Mouse (Mus musculus) forebrain, postnatal 0 days (tissue): ENCODE data around the gene Cbx2. TPM values are rescaled to one million over a fixed set of nuclear protein-coding genes. Genes with fewer than 3 reads are reported as not detected.

Source experiments
- ATAC-seq: fragments of 200-750 bp; cut with Nextera tagmentation; 2 replicates; pipeline ENCODE4 v1.8.0; 2017; ENCODE audit warnings: mild to moderate bottlenecking, moderate library complexity
- DNase-seq: peaks from one replicate; pipeline ENCODE4 v3.0.0-alpha.2; 2015
- H3K27ac ChIP-seq: fragments of 300-500 bp; sonication (generic); 2 replicates; pipeline ENCODE4 v1.5.1; 2014; ENCODE audit warnings: low read depth, mild to moderate bottlenecking, antibody characterized with exemption, low read length, moderate library complexity, mixed read lengths
- H3K27me3 ChIP-seq: fragments of 300-500 bp; sonication (generic); 2 replicates; pipeline ENCODE4 v1.6.1; 2014; ENCODE audit warnings: mild to moderate bottlenecking, low read length, mixed read lengths; ENCODE audit not compliant: insufficient read depth
- H3K36me3 ChIP-seq: fragments of 300-500 bp; sonication (generic); 2 replicates; pipeline ENCODE4 v1.6.1; 2014; ENCODE audit warnings: mild to moderate bottlenecking, moderate library complexity; ENCODE audit not compliant: insufficient read depth
- H3K4me1 ChIP-seq: fragments of 300-500 bp; sonication (generic); 2 replicates; pipeline ENCODE4 v1.6.1; 2014; ENCODE audit warnings: antibody characterized with exemption; ENCODE audit not compliant: insufficient read depth
- H3K4me2 ChIP-seq: fragments of 300-500 bp; sonication (generic); 2 replicates; pipeline ENCODE4 v1.6.1; 2014; ENCODE audit warnings: low read depth, mild to moderate bottlenecking, moderate library complexity
- H3K4me3 ChIP-seq: fragments of 300-500 bp; sonication (generic); 2 replicates; pipeline ENCODE4 v1.5.1; 2014; ENCODE audit warnings: low read depth, low read length, mixed read lengths
- H3K9ac ChIP-seq: fragments of 300-500 bp; sonication (generic); 2 replicates; pipeline ENCODE4 v1.6.1; 2014; ENCODE audit warnings: mild to moderate bottlenecking
- H3K9me3 ChIP-seq: fragments of 300-500 bp; sonication (generic); 2 replicates; pipeline ENCODE4 v1.6.1; 2016; ENCODE audit warnings: low read length
- CTCF ChIP-seq: sonication (generic); IDR thresholded peaks from 2 replicates; pipeline ENCODE4 v1.5.1; 2016; ENCODE audit warnings: antibody characterized with exemption, control low read depth, low read depth
- WGBS: fragments of 180-500 bp; shearing (Covaris S2); extraction: QIAGEN DNeasy Blood & Tissue Kit; methylation state at CpG from one replicate; pipeline ENCODE4 v1.1.7; 2014; 5-methylcytosine and 5-hydroxymethylcytosine counted together
- polyA plus RNA-seq: library from polyadenylated mRNA; unstranded; fragments of >200 nt; fragmentation: Nextera tagmentation; extraction: Ambion mirVana; gene quantifications from 2 replicates; pipeline ENCODE4 v1.2.1, GENCODE M21; 2015
- total RNA-seq: library from RNA; depleted of rRNA; stranded (reverse); fragments of >200 nt; gene quantifications from 2 replicates; pipeline ENCODE4 v1.2.3, GENCODE M21; 2014

The Cbx2 gene
- total and polyA plus RNA-seq, 2 experiments from 2014 or later, result 6.4 to 15.2 TPM

DNA sequence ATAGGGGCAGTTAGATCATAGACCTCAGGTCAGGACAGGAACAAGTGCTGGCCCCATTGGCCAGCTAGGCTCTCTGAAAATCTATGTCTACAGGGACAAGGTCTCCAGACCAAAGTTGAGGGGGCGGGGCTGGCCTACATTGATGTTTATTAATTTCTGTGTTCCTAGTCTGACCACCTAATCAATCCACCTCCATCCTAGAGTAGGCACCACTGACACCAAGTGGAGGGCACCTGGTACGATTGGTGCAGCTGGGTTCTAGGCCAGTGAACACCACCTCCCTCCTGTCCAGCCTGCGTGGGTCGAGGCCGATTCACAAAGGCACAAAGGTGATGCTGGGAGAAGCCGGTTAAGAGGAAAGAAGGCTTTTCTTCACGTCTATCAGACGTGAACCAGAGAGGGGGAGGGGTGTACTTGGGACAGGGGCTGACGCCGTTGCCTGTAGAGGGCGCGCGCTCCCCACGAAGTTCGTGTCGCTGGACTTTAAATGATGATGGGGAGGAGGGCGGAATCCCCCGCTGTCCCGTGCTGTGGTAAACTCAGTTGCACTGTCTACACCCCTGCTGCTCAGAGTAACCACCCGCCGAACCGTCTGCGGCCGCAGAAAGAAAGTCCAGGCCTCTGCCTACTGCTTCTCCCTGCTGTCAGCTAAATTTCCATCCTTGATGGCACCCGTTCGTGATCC, 11.3 kb downstream of the Cbx2 start:
- Histone ChIP-seq H3K36me3 (peaks cover 22% of the 10 kb centered on the region), H3K4me3 (0 out of 2 replicates have a peak overlapping the region, but pooled peaks have one; percentile 9), H3K27ac (no peak overlapping the region), H3K4me1 (peaks cover 15% of the 10 kb centered on the region; the same call in 1 of the 2 replicates), H3K9me3 (no peaks in the 10 kb centered on the region), H3K27me3 (peaks cover 39% of the 10 kb centered on the region), H3K4me2 (peak overlapping the region; percentile 29), H3K9ac (no peak overlapping the region)
- peak; percentile 89 for TF ChIP-seq CTCF
- peak; percentile 70 for ATAC-seq
- 3% methylated on average over 26 of the region's 26 CpGs for WGBS
- peak; percentile 84 for DNase-seq

DNA sequence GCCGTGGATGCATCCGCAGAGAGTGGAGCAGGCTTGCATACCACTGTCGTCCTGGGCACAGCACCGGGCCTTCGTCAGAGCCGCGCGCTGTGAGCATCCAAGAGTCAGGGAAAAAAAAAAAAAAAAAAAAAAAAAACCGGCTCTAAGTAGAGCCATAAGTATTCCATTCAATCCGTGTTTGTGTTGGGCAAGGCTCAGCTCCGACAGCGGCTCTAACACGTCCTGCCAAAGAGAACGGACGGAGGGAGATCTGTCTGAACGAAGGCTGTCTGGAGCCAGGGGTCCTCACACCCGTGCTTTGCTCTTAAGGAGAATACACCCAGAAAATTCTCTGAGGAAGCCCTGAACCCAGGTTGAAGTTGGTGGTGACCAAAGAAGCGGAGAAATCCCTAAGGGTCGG, 11.9 kb downstream of the Cbx2 start:
- 16% methylated on average over 19 of the region's 19 CpGs for WGBS
- H3K9ac ChIP-seq, result no peak overlapping the region
- peaks cover 39% of the 10 kb centered on the region for H3K27me3 ChIP-seq
- peaks cover 18% of the 10 kb centered on the region for H3K36me3 ChIP-seq
- peaks cover 15% of the 10 kb centered on the region; the same call in 1 of the 2 replicates for H3K4me1 ChIP-seq
- H3K27ac ChIP-seq, result no peak overlapping the region
- H3K9me3 ChIP-seq, result no peaks in the 10 kb centered on the region
- H3K4me2 ChIP-seq, result peak overlapping the region; percentile 29
- ATAC-seq, result no peak
- H3K4me3 ChIP-seq, result 0 out of 2 replicates have a peak overlapping the region, but pooled peaks have one; percentile 9
- DNase-seq, result no peak
- TF ChIP-seq CTCF, result no peak

DNA sequence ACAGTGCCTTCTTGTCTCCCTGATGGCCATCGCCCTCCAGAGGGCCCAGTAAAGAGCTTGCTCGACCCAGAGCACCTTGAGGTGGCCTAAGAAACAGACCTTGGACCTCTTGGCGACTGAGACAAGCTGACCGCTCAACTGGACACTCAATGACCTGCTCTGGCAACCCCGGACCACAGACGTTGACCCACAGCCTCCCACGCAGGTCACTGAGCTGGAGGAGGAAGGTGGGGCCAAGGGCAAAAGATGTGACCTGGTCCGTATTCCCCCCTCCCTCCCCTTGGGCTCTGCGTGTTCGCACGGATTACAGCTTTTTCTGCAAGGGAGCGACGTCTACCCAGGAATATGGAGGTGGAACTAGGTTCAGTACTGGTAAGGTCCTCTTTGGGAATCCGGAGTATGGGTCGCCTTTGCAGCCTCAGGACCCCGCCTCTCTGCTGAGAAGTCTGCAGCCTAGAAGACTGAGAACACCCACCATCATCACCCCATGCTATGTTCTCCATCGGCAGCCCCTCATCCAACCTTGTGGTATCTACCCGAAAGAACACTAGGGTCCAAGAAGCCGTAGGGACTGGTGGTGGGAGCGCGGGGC, 12.4 kb downstream of the Cbx2 start:
- H3K4me1 ChIP-seq, result peaks cover 15% of the 10 kb centered on the region; the same call in 1 of the 2 replicates
- H3K4me2 ChIP-seq, result peak overlapping the region; percentile 37
- peak overlapping the region; percentile 7; the same call in 1 of the 2 replicates for H3K4me3 ChIP-seq
- H3K27me3 ChIP-seq, result peaks cover 39% of the 10 kb centered on the region
- whole genome bisulfite sequencing, result 7% methylated on average over 21 of the region's 21 CpGs
- no peaks in the 10 kb centered on the region for H3K9me3 ChIP-seq
- H3K36me3 ChIP-seq, result peaks cover 12% of the 10 kb centered on the region
- no peak for TF ChIP-seq CTCF
- DNase-seq, result no peak
- no peak for ATAC-seq
- no peak overlapping the region for H3K27ac ChIP-seq
- H3K9ac ChIP-seq, result no peak overlapping the region

DNA sequence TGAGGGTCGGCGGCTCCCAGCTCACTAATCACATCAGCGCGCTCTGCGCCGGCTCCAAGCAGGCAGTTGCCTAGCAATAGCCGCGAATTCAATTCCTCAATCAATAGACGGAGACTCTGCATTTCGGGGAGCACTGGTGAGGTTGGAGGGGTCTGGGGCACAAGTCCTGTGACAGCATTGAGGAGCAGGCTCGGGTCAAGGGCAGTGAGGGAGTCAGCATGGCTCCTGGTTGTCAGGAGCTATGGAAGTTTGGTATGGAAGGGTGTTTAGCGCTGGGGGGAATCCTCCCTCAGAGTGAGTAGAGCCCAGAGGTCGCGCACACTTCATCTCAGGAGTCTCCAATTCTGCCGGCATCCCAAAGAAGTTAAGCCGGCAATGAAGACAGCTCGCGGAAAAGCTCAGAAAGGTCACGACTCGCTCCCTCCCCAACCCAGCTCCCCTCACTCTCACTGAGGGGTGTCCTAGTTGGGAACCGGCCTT, 13.0 kb downstream of the Cbx2 start:
- Histone ChIP-seq H3K4me3 (peak overlapping the region; percentile 7; the same call in 1 of the 2 replicates), H3K9ac (no peak overlapping the region), H3K27ac (no peak overlapping the region), H3K4me2 (peak overlapping the region; percentile 37), H3K9me3 (no peaks in the 10 kb centered on the region), H3K27me3 (peaks cover 39% of the 10 kb centered on the region), H3K36me3 (peaks cover 7% of the 10 kb centered on the region), H3K4me1 (peaks cover 15% of the 10 kb centered on the region; the same call in 1 of the 2 replicates)
- 19% methylated on average over 21 of the region's 21 CpGs for WGBS
- DNase-seq, result no peak
- no peak for ATAC-seq
- TF ChIP-seq CTCF, result no peak

DNA sequence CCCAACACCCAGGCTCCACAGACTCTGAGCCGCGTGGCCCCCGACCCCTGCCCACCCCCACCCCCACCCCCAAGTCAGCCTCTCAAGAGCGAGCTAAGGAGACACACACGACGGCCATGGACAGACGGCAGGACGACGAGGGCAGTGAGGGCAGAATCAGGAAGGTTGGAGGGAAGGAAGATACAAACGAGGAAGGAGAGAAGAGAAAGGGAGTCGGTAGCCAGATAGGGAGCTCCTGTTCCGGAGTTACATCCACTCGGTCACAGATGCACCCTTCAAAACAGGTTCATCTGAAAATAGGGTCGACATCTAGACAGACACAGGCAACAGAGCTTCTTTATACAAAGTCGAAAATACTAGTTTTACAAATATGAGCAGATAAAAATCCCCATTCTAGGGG, 13.7 kb downstream of the Cbx2 start:
- Histone ChIP-seq H3K4me2 (peak overlapping the region; percentile 56; the same call in 1 of the 2 replicates), H3K9me3 (no peaks in the 10 kb centered on the region), H3K4me3 (0 out of 2 replicates have a peak overlapping the region, but pooled peaks have one; percentile 35), H3K27ac (no peak overlapping the region), H3K27me3 (peaks cover 40% of the 10 kb centered on the region), H3K4me1 (peaks cover 17% of the 10 kb centered on the region), H3K9ac (no peak overlapping the region), H3K36me3 (peaks cover 7% of the 10 kb centered on the region; the same call in 1 of the 2 replicates)
- 25% methylated on average over 15 of the region's 15 CpGs for WGBS
- TF ChIP-seq CTCF, result no peak
- ATAC-seq, result no peak
- no peak for DNase-seq

DNA sequence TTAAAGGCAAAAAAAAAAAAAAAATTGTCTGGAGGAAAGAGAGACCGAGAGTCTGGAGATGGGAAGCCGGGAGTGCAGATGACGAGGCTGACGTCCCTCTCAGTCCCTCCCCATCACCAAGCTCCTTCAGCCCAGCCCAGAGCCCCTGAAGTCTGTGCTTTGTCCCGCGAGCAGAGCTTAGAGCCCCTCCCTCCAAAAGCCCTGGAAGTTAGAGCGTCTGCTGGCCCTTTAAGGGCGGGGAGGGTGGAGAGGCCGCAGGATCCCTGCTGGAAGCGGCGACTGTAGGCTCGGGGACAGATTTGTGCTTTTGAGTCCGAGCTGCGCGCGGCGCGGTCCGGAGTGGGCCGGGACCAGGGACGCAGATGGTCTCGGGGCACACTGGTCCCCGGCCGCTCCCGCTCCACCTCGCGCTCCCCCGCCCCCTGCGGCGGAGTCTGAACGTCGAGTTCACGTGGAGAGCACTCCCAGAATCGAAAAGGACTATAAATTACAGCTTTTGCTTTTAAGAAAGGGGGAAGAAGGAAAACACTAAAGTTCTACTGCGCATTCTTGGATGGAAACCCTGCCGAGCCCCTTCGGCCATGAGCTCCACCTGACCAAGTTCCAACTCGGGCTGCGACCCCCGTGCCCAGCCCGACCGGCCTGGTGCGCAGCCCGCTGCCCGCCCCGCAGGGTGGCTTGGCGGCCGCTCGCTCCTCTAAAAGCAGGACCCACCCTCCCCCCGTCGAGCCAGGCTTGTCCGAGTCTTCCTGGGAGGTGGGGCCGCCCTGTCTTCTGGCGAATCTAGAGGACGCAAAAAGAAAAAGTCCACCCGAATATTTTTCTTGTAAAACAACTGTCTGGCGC, 14.4 kb downstream of the Cbx2 start:
- Histone ChIP-seq H3K4me3 (peak overlapping the region; percentile 35), H3K4me1 (peaks cover 21% of the 10 kb centered on the region), H3K36me3 (peaks cover 7% of the 10 kb centered on the region; the same call in 1 of the 2 replicates), H3K27ac (no peak overlapping the region), H3K9ac (peak overlapping the region; percentile 14; the same call in 1 of the 2 replicates), H3K9me3 (no peaks in the 10 kb centered on the region), H3K27me3 (peaks cover 47% of the 10 kb centered on the region), H3K4me2 (peak overlapping the region; percentile 56)
- ATAC-seq (no peak), DNase-seq (no peak)
- WGBS, result 12% methylated on average over 57 of the region's 57 CpGs
- no peak for TF ChIP-seq CTCF
